Mouse (Mus musculus) embryonic fibroblast, embryonic 13.5 days (primary cell): ENCODE results near the gene Hspb1. TPM values are rescaled to one million over a fixed set of nuclear protein-coding genes. Genes with fewer than 3 reads are reported as not detected.

ENCODE experiments used
- H3K27ac ChIP-seq: 2 replicates; pipeline ENCODE4 v1.5.1; 2012; ENCODE audit warnings: low read length, control low read depth, inconsistent platforms; ENCODE audit not compliant: insufficient read depth
- H3K4me1 ChIP-seq: 2 replicates; pipeline ENCODE4 v1.6.1; 2011; ENCODE audit warnings: low read length; ENCODE audit not compliant: control insufficient read depth, insufficient read depth
- H3K4me3 ChIP-seq: 2 replicates; pipeline ENCODE4 v1.5.1; 2011; ENCODE audit warnings: mild to moderate bottlenecking, control low read depth, low read length; ENCODE audit not compliant: insufficient read depth
- CTCF ChIP-seq: IDR thresholded peaks from 2 replicates; pipeline ENCODE4 v1.5.1; 2011; ENCODE audit warnings: mild to moderate bottlenecking, control low read depth, low read length, moderate library complexity, borderline replicate concordance; ENCODE audit not compliant: insufficient read depth
- POLR2A ChIP-seq: IDR thresholded peaks from 2 replicates; pipeline ENCODE4 v1.6.1; 2011; ENCODE audit warnings: low read depth, mild to moderate bottlenecking, control low read depth, low read length, moderate library complexity
- polyA plus RNA-seq: library from polyadenylated mRNA; stranded (reverse); fragments of >200 nt; gene quantifications from 2 replicates; pipeline ENCODE4 v1.2.4, GENCODE M21; 2011; ENCODE audit warnings: low read depth; ENCODE audit not compliant: missing spikeins, insufficient read length

Gene Hspb1
- polyA plus RNA-seq, 1 experiment: 124 TPM

DNA sequence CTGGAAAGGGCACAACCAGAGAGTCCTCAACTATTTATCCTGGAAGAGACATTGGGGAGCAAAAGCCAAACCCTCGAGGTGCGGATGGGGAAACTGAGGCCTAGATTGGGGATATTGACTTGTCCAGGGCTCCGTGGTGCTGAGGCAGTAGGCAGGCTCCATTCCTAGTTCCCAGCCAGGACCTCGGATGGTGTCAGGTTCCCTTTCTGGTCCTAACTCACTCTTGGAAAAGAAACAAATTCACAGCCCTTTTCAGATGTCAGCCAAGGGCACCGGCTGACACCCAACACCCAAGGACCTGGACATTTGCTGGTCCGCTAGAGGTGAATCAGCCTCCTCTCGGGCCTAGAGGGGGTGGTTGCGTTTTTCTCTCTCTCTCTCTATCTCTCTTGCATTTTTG, 21.1 kb upstream of the Hspb1 start:
- Histone ChIP-seq H3K4me1 (no peaks in the 10 kb centered on the region), H3K4me3 (no peak overlapping the region), H3K27ac (no peak overlapping the region)
- TF ChIP-seq POLR2A: no peak
- no peak for TF ChIP-seq CTCF

DNA sequence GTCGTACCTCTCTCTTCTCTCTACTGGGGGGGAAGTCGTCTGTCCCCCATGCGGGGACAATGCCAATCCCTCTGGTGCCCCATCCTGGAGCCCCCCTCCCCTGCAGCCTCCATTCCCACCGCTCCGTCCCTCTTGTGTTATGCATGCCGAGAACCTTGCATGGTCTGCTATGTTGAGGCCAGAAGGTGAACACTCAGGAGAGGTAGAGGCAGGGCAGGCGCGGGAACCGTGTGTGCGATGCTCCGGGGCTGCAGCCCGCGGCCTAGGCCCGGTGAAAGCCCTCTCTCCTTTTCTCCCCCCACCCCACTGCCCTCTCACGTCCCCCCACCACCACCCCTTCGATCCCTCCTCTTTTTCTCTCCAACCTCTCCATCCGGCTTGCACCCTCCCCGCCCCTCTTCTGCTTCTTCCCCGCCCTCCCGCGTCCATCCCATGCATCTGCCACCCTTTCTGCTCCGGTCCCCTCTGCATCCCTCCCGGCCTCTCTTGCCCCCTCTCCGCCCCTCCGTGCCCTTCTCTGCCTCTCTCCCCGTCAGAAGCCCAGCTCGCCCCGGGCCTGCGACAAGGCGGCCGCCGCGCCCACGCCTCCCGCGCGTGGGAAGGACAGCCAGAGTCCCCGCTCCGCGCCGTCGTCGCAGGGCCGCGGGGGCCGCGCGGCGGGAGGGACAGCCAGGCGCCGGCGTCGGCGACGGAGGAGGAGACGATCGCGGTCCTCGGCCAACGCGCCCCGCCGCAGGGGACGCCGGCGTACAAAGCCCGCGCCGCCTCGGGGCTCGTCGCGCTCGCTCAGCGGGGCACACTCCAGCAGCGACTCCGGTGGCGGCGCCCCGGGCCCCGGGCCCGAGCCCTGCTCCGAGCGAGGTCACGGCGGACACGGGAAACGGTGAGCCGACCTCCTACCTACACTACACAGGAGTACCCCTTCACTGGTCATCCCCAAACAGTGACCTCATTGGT, 19.8 kb upstream of the Hspb1 start:
- Histone ChIP-seq H3K27ac (no peak overlapping the region), H3K4me3 (no peak overlapping the region), H3K4me1 (no peaks in the 10 kb centered on the region)
- TF ChIP-seq CTCF (no peak), POLR2A (no peak)

DNA sequence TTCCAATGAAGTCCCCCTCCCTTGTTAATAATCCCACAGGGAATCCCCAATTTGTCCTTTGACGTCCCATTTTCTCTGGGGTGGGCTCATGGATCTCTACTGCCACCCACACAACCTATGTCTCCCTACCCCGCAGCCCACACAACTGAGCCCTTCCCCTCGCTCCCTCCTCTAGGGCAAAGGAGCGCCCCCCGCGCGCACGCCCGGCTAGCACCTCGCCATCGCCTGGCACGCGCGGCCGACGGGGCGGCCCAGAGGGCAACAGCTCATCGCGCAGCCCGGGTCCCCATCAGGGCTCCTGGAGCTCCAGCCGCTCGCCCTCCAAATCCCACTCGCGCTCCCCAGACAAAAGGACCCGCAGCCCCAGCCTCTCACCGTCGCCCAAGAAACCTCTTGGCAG, 19.1 kb upstream of the Hspb1 start:
- TF ChIP-seq CTCF (no peak), POLR2A (no peak)
- Histone ChIP-seq H3K4me3 (no peak overlapping the region), H3K4me1 (no peaks in the 10 kb centered on the region), H3K27ac (no peak overlapping the region)

DNA sequence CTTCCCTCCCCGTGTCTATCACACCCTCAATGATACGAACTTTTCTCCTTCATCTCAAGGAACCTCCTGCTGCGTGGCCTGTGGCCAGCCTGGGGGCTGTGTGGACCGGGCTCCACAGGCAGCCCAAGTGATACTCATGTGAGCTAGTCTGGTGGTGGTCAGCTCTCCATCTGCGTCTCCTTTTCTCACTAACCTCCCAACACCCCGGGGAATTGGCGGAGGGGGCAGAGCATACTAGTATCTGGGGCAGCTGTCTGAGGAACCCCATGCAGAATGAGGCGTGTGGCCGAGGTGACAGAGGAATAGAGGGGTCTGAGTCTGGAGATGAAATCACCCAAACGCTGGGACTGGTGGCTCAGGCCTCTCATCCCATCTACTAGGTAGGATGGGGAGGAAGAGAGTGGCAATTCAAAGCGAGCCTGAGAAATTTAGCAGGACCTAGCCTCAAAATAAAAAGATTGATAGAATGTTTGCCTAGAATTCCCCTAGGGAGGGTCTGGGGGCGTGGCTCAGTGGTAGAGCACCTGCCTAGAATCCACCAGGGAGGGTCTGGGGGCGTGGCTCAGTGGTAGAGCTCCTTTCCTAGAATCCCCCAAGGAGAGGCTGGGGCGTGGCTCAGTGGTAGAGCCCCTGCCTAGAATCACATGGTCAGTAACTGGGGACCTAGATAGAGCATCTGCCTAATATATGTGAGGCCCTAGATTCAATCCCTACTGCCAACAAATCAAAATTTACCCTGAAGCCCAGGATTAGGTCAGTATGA, 17.9 kb upstream of the Hspb1 start:
- H3K4me3 ChIP-seq: no peak overlapping the region
- H3K27ac ChIP-seq: no peak overlapping the region
- H3K4me1 ChIP-seq: no peaks in the 10 kb centered on the region
- TF ChIP-seq POLR2A: no peak
- TF ChIP-seq CTCF: no peak

DNA sequence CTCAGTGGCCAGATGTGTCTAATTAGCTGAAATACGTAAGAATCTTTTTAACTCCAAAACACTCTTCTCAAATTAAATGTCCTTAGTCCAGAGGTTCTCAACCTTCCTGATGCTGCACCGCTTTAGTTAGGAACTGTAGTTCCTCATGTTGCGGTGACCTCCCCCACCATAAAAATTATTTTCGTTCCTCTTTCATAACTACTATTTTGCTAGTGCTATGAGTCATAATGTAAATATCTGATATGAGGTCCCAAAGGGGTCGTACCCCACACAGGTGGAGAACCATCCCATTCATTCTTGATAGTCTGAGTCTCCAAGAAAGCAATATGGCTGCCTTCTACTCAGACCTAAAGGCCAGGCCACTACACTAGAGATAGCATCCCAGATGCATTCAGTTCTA, 17.2 kb upstream of the Hspb1 start:
- no peak for TF ChIP-seq POLR2A
- no peak for TF ChIP-seq CTCF
- H3K27ac ChIP-seq: no peak overlapping the region
- H3K4me3 ChIP-seq: no peak overlapping the region
- H3K4me1 ChIP-seq: no peaks in the 10 kb centered on the region

DNA sequence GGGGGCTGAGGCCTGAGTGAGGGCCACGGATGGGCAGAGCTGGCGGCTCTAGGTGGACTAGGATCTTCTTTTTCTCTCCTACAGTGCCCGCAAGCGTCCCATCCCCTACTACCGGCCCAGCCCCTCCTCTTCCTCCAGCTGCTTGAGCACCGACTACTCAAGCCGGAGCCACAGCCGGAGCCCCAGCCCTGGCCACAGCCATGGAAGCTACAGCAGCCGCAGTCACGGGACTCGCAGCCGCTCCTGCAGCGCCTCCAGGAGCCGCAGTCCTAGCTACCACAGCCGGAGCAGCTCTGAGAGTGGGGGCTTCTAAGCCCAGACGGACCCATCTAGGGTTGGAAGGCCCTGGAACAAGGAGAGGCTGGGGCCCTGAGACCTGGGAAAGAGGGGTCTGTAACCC, 14.7 kb upstream of the Hspb1 start:
- TF ChIP-seq POLR2A (no peak), CTCF (no peak)
- Histone ChIP-seq H3K4me3 (no peak overlapping the region), H3K4me1 (no peaks in the 10 kb centered on the region), H3K27ac (no peak overlapping the region)

DNA sequence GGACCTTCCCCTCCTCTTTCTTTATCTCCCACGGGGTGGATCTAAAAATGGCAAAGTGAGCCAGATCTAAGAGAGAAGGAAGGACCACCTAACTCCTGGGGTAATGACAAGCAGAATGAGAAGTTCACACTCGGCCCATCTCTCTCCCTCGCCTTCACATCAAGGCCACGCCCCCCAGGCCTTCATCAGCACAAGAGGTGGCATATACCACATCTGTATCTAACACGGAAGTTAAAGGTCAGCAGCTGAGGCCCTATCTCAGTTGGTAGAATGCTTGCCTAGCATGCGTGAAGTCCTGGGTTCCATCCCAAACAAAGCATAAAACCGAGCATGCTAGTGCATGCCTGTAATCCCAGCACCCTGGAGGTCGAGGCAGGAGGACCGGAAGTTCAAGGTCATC, 14.0 kb upstream of the Hspb1 start:
- TF ChIP-seq CTCF: no peak
- TF ChIP-seq POLR2A: no peak
- no peak overlapping the region for H3K4me3 ChIP-seq
- H3K27ac ChIP-seq: no peak overlapping the region
- no peaks in the 10 kb centered on the region for H3K4me1 ChIP-seq

DNA sequence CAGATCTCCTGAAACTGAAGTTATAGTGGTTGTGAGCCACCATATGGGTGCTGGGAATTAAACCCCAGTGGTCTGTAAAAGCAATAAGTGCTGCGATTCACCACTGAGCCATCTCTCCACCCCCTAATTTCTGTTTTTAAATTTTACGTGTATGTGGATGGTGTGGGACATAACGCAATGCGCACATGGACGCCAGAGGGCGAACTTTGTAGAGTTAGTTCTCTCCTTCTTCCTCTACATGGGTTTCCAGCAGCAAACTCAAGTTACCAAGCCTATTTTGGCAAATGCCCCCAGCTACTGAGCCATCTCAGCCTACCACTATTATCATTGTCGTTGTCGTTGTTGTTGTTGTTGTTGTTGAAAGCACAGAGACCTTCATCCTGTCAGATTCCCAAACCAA, 10.5 kb upstream of the Hspb1 start:
- H3K4me1 ChIP-seq: peaks cover 5% of the 10 kb centered on the region
- H3K27ac ChIP-seq: peak overlapping the region; percentile 13; the same call in 1 of the 2 replicates
- TF ChIP-seq POLR2A: 0 out of 2 replicates have a peak, but pooled peaks have one; percentile 10
- TF ChIP-seq CTCF: peak; percentile 67; the same call in 1 of the 2 replicates
- H3K4me3 ChIP-seq: no peak overlapping the region

DNA sequence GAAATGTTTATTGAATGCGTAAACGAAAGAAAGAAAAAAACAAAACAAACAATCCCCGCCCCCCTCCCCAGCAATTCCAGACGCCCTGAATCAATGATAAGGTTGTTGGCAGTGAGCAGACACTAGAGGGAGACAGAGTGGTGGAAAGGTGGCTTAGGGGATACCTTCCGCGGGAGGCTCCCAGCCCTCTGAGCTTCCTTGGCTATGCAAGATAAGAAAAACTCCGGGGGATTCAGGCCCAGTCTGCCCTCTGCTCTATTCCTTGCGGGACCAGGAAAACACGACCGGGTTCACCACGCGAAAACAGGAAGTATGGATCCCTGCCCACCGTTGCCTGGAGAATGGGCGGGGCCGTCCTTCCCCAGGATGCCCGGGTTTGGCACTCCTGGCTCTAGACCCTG, 9.9 kb upstream of the Hspb1 start:
- TF ChIP-seq POLR2A (peak; percentile 37), CTCF (peak; percentile 51; the same call in 1 of the 2 replicates)
- H3K4me3 ChIP-seq: peak overlapping the region; percentile 28
- H3K4me1 ChIP-seq: peaks cover 5% of the 10 kb centered on the region
- H3K27ac ChIP-seq: 0 out of 2 replicates have a peak overlapping the region, but pooled peaks have one; percentile 13

DNA sequence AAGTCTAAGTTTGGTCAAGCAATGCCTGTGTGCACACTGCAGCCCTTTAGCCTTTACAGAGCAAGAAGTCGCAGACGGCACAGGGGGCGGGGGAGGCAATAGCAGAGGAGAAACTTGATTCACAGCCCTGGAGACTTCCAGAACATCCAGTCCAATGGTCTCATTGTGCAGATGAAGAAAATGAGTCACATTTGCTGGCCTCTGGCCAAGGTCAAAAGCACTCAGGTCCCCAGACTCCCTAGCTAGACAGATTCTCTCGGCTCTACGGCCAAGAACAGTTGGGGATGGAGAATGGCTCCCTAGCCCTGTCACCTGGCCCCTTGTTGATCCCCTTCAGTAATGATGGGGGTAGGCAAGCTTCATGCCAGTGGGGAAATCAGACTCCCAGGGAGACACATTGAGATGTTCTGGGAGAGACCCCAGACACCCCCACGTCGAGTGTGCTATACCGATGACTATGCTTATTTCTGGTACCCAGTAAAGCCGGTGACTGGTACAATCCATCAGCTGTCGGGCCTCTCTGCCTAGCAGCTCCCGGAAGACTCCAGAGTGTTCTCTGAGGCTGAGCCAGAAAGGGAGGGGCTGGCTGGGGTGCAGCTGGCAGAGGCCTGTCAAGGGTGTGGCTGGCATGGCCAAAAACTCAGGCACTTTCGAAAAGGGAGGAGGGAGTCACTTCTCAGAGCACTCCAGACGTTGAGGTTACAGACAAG, 8.1 kb upstream of the Hspb1 start:
- Histone ChIP-seq H3K27ac (peak overlapping the region; percentile 66), H3K4me3 (no peak overlapping the region), H3K4me1 (peaks cover 5% of the 10 kb centered on the region)
- TF ChIP-seq CTCF (no peak), POLR2A (no peak)
